Mouse (Mus musculus): ENCODE measurements around the gene Dop1b. TPM values are rescaled to one million over a fixed set of nuclear protein-coding genes. Genes with fewer than 3 reads are reported as not detected.
"Not testable (repeated sequence)": the region's sequence is repeated elsewhere in the genome, so short reads cannot be mapped to it uniquely, and the experiment has no call there.

Gene Dop1b
- total RNA-seq, 2 experiments from 2014 or later, result 20.6 to 26.9 TPM

DNA sequence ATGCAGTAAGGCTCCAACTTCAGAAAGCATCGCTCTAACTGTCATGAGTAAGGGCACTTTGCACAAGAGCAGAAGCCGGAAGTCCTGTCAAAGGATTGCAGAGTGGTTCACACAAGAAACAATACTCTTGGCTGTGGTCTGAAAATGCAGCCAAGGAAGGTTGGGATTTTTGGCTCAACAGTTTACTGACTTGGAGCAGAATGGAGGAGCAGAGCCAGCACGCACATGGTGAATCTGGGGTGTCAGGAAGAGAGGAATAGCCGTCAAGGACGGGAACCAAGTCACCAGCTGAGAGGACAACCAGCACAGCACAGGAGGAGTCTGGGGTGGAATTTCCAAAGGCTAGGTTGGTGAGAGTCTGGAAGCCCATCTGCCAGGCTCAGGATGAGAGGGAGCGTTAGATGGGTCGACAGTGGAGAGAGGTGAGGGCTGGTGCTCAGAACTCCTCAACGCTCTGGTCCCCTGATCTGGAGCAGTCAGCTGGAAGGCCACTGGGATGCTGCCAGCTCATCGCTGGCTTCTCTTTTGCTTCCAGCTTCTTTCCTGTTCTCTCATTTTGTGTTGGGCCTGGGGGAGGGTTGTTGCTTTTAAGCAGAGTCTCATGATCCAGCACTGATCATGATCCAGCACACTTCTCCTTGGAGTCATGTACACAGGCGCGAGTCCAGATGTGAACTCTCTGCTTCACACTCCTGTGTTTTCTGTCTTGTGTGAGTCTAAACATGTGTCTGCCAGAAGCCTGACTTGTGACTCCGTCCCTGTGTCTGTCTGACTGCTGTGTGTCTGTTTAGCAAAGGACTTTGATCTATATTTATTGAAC lies 85.5 kb downstream of the Dop1b start:
- no peak for DNase-seq

GRCm38 (mm10) chr16:93797841-93798492 lies 86.3 kb downstream of the Dop1b start:
- DNase-seq, result no peak

DNA sequence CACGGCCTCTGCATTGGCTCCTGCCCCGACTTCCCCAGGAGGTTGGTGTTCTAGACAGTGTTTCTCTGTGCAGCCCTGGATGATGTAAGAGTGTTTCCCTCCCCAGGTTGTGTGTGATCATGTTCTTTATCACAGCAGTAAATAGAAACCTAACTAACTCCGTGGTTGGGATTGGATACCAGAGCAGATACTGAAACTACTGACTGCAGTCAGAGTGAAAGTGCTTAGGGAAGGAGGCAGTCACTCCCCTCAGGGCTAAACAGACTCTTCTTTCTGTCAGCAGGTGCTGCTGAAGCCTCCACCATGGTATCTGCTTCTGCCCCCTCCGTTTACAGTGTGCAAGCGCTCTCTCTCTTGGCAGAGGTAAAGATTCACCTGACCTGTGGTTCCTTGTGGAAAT lies 86.9 kb downstream of the Dop1b start:
- no peak for DNase-seq

DNA sequence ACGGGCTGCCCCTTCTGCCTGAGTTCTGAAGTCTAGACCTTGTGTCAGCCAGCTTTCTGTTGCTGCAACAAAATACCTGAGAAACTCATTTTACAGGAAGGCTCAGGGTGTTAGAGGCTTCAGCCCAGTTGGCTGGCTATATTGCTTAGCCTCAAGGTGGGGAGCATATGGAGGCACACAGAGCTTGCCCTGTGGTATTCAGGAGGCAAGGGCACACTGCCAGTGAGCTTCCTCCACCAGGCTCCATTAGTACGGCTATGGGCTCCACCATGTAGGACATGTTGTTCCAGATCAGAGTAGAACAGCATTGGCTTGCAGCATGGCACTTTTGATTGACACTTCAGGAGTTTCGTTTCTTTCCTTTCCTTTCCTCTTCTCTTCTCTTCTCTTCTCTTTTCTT lies 87.4 kb downstream of the Dop1b start:
- DNase-seq, result no peak

- no peak for DNase-seq
Measured at GRCm38 (mm10) chr16:93799936-93800335, 88.2 kb downstream of the Dop1b start.

DNA sequence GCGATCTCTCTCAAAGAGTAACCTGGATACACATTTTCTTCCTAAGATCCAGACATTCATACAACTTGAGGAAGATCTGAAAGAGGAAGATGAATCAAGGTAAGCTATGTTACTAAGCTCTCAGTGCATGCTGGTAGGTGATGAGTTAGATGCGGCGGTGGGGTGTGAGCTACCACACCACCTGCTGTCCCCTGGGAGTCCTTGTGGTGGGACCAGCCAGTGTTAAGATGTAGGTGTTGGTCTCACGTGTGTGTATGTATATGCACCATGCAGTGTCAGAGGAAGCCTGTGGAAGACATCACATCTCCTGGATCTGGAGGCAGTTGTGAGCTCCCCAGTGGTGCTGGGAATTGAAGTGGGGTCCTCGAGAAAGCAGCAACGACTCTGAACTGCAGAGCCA lies 95.5 kb downstream of the Dop1b start:
- DNase-seq, result no peak

DNA sequence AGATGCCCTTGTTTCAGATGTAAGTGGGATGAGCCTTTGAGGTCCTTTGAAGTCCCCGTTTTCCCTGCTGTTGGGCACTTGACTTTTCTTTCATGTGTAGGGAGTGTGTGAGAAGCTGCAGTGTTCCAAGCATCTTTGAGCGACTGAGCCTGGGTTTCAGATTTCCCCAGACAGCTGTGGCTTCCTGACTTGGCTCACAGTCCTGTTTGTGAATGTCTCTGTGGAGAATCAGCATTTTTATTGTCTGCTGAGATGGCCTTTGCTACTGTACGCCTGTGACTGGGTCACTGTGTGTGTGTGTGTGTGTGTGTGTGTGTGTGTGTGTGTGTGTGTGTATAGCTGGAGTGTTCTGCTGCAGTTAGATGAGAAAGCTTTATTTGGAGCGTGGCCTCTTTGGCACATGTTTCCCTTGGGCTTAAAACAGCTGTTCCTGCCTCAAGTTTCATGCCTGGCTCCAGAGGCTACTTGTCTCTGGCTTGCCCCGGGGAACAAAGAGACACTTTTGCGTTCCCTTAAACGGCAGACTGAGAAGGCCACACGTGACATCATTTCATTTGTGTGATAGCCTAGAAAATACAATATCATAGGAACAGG lies 96.4 kb downstream of the Dop1b start:
- DNase-seq, result peak; percentile 73

DNA sequence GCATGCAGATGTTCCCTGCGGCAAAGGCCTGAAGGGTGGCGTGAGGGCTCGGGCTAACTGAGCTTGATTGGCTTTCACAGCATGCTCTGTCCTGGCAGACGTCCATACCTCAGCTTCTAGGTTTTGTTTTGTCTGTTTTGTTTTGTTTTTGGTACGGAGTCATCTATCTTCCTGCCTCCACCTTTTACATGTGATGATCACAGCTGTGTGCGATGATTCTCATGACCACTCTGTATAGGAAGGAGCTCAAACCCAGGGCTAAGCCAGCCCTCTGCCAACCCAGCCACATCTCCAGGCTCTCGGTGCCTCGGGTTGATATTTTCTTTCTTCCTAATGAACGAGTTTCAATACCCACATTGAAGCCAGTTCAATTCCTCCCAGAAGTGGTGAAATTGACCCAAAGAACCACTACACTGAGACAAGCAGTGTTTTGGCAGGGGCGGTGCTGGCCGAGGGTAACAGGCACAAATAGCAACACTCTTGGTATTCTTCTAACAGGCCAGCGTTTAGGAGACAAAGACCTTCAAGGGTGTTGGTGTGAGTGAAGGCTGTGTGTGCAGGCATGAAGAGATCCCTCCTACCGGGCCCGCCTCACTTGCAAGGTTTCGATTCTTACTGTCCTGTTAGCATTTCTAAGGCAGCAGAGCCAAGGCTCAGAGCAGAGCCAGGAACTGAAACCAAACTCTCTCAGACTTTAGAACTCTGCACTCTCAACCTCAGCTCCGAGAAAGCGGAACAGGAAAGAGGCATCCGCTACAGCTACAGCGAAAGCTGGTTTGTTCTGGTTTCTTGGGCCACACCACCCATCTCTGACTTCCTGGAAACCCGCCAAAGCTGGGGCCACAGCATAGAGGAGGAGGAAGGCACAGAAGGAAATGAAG lies 104.4 kb downstream of the Dop1b start:
- peak; percentile 76 for DNase-seq

DNA sequence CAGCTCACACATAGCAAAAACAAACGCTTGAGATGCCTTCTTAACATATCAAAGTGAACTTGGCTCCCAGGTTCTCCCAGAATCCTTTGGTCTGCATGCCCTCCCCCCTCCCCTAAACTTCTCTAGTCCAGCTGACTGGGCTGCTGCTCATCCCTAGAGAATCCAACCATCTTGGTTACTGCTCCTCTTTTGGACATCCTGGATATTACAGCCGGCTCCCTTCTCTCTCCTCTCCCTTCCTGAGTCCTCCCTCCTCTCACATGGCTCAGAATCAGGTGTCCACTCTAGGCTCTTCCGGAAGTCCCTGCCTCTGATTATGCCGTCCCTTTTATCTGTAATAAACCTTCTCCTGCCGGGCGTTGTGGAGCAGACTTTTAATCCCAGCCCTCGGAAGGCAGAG lies 105.2 kb downstream of the Dop1b start:
- DNase-seq, result no peak

GRCm38 (mm10) chr16:93817371-93817770 lies 105.7 kb downstream of the Dop1b start:
- no peak for DNase-seq

GRCm38 (mm10) chr16:93818691-93819324 lies 107.1 kb downstream of the Dop1b start:
- no peak for DNase-seq

DNA sequence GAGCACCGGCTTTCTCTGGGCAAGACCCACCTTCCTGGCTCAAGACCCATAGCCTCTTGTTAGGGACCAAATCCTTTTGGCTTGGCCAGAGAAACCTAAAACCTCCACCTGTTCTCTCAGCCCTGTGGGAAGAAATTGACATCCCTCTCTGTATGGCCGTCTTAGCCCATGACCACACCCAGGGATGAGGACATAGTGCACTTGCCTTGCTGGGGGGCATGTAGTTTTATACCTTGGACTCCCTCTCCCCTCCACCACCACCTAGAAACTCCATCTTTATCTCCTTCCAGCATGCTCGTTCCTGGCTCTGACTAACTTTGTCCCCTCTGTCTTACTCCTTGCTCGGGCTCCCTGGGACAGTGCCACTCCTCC lies 107.6 kb downstream of the Dop1b start:
- DNase-seq, result no peak

DNA sequence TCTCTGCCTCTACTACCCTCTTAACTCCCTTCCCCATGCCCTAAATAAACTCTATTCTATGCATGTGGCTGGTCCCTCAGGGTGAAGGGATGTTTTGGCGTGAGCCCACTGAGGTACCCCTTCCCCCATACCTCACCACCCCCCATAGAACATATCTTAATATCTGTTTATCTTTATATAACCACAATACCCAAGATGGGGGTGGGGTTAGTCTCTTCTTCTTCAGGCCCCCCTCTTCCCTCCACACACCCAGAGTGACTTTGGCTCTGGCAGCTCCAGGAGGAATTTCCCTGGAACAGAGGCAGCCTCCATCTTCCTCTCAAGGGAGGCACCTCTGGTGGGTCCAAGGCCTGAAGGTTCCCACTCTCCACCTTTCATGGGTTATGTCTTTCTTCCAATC lies 108.3 kb downstream of the Dop1b start:
- DNase-seq, result no peak

GRCm38 (mm10) chr16:93821706-93822105 lies 110.0 kb downstream of the Dop1b start:
- no peak for DNase-seq

GRCm38 (mm10) chr16:93822433-93823225 lies 110.9 kb downstream of the Dop1b start:
- not testable (repeated sequence) for DNase-seq

DNA sequence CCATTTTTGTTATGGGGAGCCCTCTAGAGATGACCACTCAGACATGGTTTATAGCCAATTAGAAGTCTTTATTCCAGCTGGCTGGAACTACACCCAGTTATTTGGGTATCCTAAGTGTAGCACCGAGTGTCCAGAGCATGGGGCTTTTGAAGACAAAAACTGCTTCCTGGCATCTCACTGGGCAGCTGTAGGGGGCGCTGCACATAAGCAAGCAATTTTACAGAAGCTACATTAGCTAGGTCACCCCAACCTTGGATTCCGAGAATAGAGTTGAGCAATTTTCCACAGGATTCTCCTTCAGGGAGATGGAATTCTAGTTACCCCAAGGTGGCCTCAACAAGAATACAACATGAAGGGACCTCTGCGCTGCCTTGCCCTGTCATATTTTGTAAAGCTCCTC lies 113.1 kb downstream of the Dop1b start:
- no peak for DNase-seq

DNA sequence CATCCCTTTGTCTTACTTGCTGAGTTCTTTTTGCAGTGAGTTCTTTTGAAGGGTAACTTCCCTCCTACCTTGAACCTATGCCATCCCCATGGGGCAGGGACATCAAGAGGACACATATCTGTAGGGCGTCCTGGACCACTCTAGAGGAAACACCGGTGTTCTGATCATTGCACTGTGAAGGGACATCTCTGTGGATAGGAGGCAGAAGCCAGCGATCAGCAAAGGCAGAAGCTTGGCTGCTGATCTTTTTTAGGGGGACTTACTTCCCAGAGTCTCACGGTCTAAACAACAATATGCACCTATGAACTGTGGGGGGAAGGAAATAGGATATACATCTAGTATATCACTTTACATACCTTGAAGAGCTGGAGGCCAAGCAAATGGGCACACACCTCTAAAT lies 113.8 kb downstream of the Dop1b start:
- DNase-seq, result no peak

- DNase-seq, result no peak
Measured at GRCm38 (mm10) chr16:93826054-93826453, 114.3 kb downstream of the Dop1b start.

DNA sequence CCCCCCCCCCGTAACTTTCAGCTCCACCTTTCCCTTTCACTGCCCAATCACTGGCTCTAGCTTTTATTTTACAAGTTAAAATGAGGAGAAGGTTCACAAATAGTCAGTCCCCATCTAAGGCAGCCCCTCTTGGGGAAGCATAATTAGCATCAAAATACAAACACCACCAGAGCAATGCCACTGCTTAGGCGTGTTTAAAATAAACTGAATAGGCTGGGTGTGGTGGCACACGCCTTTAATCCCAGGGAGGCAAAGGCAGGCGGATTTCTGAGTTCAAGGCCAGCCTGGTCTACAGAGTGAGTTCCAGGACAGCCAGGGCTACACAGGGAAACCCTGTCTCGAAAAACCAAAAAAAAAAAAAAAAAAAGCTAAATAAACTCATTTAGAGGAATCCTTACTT lies 114.8 kb downstream of the Dop1b start:
- DNase-seq, result not testable (repeated sequence)

DNA sequence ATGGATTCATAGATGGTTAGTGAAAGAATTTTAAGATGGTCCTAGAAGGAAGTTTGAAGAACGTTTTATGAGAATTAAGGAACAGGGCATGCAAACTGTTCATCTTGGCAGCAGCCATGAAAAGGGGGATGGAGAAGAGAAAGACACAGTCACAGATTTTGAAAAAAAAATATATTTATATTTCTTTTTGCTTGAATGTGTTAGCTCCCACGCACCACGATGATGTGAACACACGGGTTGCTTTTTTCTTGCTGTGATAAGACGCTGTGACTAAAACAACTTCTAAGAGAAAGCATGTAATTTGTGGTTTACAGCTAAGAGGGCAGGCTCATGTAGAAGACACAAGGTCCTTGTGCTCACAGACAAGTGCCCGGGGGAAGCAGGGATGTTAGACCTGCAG lies 115.2 kb downstream of the Dop1b start:
- no peak for DNase-seq

GRCm38 (mm10) chr16:93829526-93829925 lies 117.8 kb downstream of the Dop1b start:
- no peak for DNase-seq
